Mouse (Mus musculus): Measurements from ENCODE around the gene Kcnq1.

The Kcnq1 gene

DNA sequence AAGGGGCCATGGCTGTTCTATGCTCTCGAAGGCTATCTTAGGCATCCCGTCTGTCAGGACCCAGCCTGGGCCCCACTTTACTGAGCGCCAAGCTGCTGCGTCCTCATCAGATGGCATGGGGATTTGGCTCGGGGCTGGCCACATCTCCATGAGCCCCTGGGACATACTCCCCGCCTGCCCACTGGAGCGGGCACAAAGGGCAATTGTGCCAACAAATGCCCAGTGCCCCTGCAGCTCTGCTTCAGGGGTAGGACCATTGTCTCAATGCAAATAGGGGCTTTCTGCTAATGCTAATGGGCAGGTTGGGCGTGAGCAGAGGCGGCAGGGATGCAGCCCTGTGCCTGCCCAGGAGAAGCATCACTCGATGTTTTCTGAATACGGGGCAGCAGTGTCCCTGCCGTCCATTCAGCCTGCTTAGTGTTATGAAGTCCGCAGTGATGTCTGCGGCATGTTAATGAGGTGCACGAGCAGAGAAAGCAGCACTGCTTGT, 91.8 kb downstream of the Kcnq1 start:
- Histone ChIP-seq H3K4me1 (replicated peaks; ENCODE audit: low read depth, low read length) (peaks cover 7% of the 10 kb centered on the region), H3K9me3 (ENCODE audit: low read length) (peaks cover 19% of the 10 kb centered on the region), H3K4me3 (replicated peaks; ENCODE audit: low read length) (no peak overlapping the region), H3K36me3 (ENCODE audit: insufficient read depth, low read length) (no peaks in the 10 kb centered on the region), H3K27me3 (ENCODE audit: insufficient read depth, low read length) (peaks cover 93% of the 10 kb centered on the region)
- TF ChIP-seq NANOG (IDR thresholded peaks at IDR 0.05; ENCODE audit: borderline replicate concordance, low read length) (no peak), POU5F1 (IDR thresholded peaks at IDR 0.05; ENCODE audit: borderline replicate concordance, low read length) (no peak), CTCF (conservative IDR thresholded peaks at IDR 0.05; ENCODE audit: low read length) (no peak)

DNA sequence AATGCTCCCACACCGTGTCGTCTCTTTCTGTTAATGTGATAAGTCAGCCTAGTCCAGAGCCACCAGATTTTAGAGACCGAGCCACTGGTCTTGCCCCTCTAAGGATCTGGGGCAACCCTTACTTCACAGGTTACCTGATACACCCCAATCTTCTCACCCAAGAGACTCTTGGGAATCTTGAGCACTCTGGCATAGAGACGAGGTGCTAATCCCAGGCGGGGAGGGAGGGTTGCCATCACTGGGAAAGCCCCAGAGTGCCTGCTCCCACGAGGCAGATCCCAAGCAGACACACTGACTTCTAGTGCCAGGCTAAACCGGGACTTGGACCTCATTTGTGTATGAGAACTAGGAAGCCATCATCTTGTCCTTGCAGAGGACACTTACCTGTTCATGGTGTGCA, 92.3 kb downstream of the Kcnq1 start:
- no peak for TF ChIP-seq CTCF (conservative IDR thresholded peaks at IDR 0.05; ENCODE audit: low read length)
- no peak for TF ChIP-seq NANOG (IDR thresholded peaks at IDR 0.05; ENCODE audit: borderline replicate concordance, low read length)
- no peak for TF ChIP-seq POU5F1 (IDR thresholded peaks at IDR 0.05; ENCODE audit: borderline replicate concordance, low read length)
- no peaks in the 10 kb centered on the region for H3K36me3 ChIP-seq (ENCODE audit: insufficient read depth, low read length)
- H3K9me3 ChIP-seq (ENCODE audit: low read length): peaks cover 19% of the 10 kb centered on the region

DNA sequence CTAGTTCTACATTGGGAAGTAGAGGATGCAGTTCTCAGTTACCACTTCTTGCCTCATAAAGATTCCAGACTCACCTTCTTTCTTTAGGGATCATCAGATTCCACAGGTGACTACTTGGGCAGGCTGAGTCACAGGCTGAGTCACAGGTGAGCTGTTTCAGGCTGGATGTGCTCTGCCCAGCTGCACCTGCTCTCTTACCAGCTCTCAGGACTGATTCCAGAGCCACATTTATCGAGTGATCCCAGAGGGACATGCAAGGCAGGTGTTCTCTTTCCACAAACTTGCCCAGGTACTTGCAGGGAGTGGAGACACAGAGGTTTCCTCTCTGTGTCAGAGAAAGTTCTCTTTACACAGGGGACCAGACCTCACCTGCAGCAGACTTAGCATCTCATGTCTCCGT, 95.1 kb downstream of the Kcnq1 start:
- H3K4me1 ChIP-seq (replicated peaks; ENCODE audit: low read depth, low read length): peaks cover 7% of the 10 kb centered on the region
- TF ChIP-seq POU5F1 (IDR thresholded peaks at IDR 0.05; ENCODE audit: borderline replicate concordance, low read length) (no peak), NANOG (IDR thresholded peaks at IDR 0.05; ENCODE audit: borderline replicate concordance, low read length) (no peak), CTCF (conservative IDR thresholded peaks at IDR 0.05; ENCODE audit: low read length) (no peak)
- peaks cover 65% of the 10 kb centered on the region for H3K27me3 ChIP-seq (ENCODE audit: insufficient read depth, low read length)
- no peaks in the 10 kb centered on the region for H3K36me3 ChIP-seq (ENCODE audit: insufficient read depth, low read length)
- H3K4me3 ChIP-seq (replicated peaks; ENCODE audit: low read length): no peak overlapping the region
- H3K9me3 ChIP-seq (ENCODE audit: low read length): peaks cover 8% of the 10 kb centered on the region; the same call in 1 of the 2 replicates

More for the DNA sequence above, 92.3 kb downstream of the Kcnq1 start:
- Histone ChIP-seq H3K27me3 (ENCODE audit: insufficient read depth, low read length) (peaks cover 89% of the 10 kb centered on the region), H3K4me1 (replicated peaks; ENCODE audit: low read depth, low read length) (peaks cover 7% of the 10 kb centered on the region), H3K4me3 (replicated peaks; ENCODE audit: low read length) (no peak overlapping the region)

DNA sequence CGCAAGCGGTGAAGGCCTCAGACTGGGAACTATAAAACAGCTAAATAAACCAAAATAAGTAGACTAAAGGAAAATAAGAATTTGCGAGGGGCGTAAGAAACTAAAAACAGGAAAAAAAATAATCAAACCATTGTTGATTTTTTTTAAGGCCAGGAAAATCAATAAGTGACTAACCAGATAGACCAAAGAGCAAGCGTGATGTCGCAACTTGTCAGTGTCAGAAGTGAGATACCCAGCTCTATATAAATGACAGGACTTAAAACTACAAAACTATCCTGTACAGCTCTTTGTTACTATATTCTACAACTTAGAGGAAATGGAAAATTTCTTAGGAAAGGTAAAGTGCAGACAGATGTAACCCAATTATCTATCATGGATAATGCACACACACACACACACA, 97.7 kb downstream of the Kcnq1 start:
- TF ChIP-seq NANOG (IDR thresholded peaks at IDR 0.05; ENCODE audit: borderline replicate concordance, low read length) (no peak), POU5F1 (IDR thresholded peaks at IDR 0.05; ENCODE audit: borderline replicate concordance, low read length) (no peak), CTCF (conservative IDR thresholded peaks at IDR 0.05; ENCODE audit: low read length) (no peak)
- Histone ChIP-seq H3K36me3 (ENCODE audit: insufficient read depth, low read length) (no peaks in the 10 kb centered on the region), H3K4me1 (replicated peaks; ENCODE audit: low read depth, low read length) (no peaks in the 10 kb centered on the region), H3K9me3 (ENCODE audit: low read length) (no peaks in the 10 kb centered on the region), H3K27me3 (ENCODE audit: insufficient read depth, low read length) (peaks cover 48% of the 10 kb centered on the region), H3K4me3 (replicated peaks; ENCODE audit: low read length) (no peak overlapping the region)

DNA sequence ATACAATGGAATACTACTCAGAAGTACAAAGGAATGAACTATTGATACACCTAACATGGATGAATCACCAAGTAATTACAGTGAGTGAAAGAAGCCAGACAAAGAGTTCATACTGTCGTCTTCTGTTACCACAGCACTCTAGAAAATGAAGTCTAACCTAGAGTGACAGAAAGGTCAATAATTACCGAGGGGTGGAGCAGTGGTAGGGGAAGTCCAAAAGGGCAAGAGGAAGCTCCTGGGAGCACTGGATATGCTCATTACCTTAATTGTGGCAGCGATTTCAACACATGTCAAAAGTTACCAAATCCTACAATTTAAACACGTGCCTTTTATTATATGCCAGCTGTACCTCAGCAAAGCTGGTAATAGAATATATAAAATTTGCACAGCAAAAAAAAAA, 100.9 kb downstream of the Kcnq1 start:
- Histone ChIP-seq H3K9me3 (ENCODE audit: low read length) (no peaks in the 10 kb centered on the region), H3K4me1 (replicated peaks; ENCODE audit: low read depth, low read length) (no peaks in the 10 kb centered on the region)
- TF ChIP-seq POU5F1 (IDR thresholded peaks at IDR 0.05; ENCODE audit: borderline replicate concordance, low read length): no peak
- no peak for TF ChIP-seq NANOG (IDR thresholded peaks at IDR 0.05; ENCODE audit: borderline replicate concordance, low read length)
- TF ChIP-seq CTCF (conservative IDR thresholded peaks at IDR 0.05; ENCODE audit: low read length): no peak

DNA sequence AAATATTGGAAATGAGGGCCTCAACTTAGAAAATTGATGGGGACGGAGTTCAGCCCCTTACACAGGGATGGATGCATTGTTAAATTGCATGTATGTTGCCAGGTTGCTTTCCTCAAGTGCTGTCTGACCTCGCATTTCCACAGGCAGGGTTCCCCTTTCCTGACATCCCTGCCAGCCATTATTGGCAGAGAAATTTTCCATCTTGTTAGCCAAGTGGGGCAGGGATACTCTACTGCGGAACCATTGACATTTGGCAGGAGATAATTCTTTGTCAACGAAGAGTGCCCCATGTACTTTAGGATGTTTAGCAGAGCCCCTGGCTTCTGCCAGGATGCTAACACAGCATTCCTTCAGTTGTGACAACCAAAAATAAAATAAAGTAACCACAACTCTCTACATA, 104.6 kb downstream of the Kcnq1 start:
- Histone ChIP-seq H3K9me3 (ENCODE audit: low read length) (peaks cover 1% of the 10 kb centered on the region; the same call in 1 of the 2 replicates), H3K4me1 (replicated peaks; ENCODE audit: low read depth, low read length) (no peaks in the 10 kb centered on the region), H3K4me3 (replicated peaks; ENCODE audit: low read length) (no peak overlapping the region), H3K27me3 (ENCODE audit: insufficient read depth, low read length) (peaks cover 24% of the 10 kb centered on the region), H3K36me3 (ENCODE audit: insufficient read depth, low read length) (no peaks in the 10 kb centered on the region)
- TF ChIP-seq POU5F1 (IDR thresholded peaks at IDR 0.05; ENCODE audit: borderline replicate concordance, low read length) (no peak), CTCF (conservative IDR thresholded peaks at IDR 0.05; ENCODE audit: low read length) (no peak), NANOG (IDR thresholded peaks at IDR 0.05; ENCODE audit: borderline replicate concordance, low read length) (no peak)

More for the DNA sequence above, 100.9 kb downstream of the Kcnq1 start:
- Histone ChIP-seq H3K27me3 (ENCODE audit: insufficient read depth, low read length) (peaks cover 28% of the 10 kb centered on the region), H3K4me3 (replicated peaks; ENCODE audit: low read length) (no peak overlapping the region), H3K36me3 (ENCODE audit: insufficient read depth, low read length) (no peaks in the 10 kb centered on the region)

DNA sequence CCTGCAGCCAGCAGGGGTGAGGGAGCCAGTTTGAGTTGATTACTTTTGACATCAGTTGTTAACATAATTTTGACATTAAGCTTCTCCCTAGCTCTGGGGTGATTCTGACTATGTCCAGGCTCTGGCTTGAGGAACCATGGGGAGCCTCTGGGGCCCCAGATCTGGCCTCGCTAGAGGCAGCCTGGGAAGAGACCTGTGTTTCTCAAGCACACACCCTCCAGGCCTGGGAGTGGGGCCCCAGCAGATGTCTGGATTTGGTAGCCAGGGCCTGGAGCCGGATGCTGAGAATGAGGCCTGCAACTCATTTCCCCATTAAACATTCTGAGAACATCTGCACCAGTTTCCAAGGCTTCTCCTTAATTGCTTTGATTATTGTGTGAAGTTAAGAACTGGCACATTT, 145.0 kb downstream of the Kcnq1 start:
- no peaks in the 10 kb centered on the region for H3K9me3 ChIP-seq (ENCODE audit: low read length)
- peaks cover 15% of the 10 kb centered on the region for H3K36me3 ChIP-seq (ENCODE audit: insufficient read depth, low read length)
- H3K4me1 ChIP-seq (replicated peaks; ENCODE audit: low read depth, low read length): peaks cover 16% of the 10 kb centered on the region
- TF ChIP-seq POU5F1 (IDR thresholded peaks at IDR 0.05; ENCODE audit: borderline replicate concordance, low read length) (no peak), CTCF (conservative IDR thresholded peaks at IDR 0.05; ENCODE audit: low read length) (no peak), NANOG (IDR thresholded peaks at IDR 0.05; ENCODE audit: borderline replicate concordance, low read length) (no peak)
- peaks cover 4% of the 10 kb centered on the region; the same call in 1 of the 2 replicates for H3K27me3 ChIP-seq (ENCODE audit: insufficient read depth, low read length)
- no peak overlapping the region for H3K4me3 ChIP-seq (replicated peaks; ENCODE audit: low read length)

DNA sequence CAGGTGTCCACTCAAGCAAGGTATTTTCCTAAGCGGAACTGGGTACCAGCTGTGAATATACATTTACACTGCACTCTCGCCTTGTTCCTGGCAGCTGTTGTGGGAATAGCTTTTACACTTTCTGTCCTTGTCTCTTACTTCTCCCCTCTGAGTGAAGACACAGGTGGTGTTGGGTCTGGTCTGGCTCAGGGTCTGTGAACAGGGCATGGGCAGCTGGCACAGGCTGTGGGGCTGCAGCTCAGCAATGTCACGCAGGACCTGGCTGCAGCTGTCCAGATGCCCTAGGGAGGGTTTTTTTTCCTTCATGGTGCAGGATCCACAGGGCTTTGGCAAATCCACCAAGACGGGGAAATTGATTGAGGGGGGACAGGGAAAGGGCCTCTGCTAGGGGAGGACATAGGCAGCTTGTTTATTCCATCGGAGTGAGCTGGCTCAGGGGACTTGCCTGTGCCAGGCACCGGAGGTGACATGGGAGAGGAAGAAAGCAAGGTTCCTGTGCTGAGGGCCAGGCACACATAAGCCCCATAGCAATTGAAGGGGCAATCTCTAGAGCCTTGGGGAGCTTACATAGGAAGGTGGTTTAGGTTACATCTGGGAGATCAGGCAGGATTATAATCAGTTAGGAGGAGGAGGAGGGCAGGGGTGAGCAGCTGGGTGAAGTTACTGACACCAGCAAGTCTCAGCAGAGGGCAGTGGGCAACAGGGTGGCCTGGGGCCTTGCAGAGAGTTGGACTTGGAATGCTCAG, 147.1 kb downstream of the Kcnq1 start:
- Histone ChIP-seq H3K4me1 (replicated peaks; ENCODE audit: low read depth, low read length) (peaks cover 16% of the 10 kb centered on the region), H3K36me3 (ENCODE audit: insufficient read depth, low read length) (peaks cover 22% of the 10 kb centered on the region), H3K9me3 (ENCODE audit: low read length) (no peaks in the 10 kb centered on the region), H3K27me3 (ENCODE audit: insufficient read depth, low read length) (peaks cover 4% of the 10 kb centered on the region; the same call in 1 of the 2 replicates), H3K4me3 (replicated peaks; ENCODE audit: low read length) (no peak overlapping the region)
- no peak for TF ChIP-seq NANOG (IDR thresholded peaks at IDR 0.05; ENCODE audit: borderline replicate concordance, low read length)
- TF ChIP-seq CTCF (conservative IDR thresholded peaks at IDR 0.05; ENCODE audit: low read length): no peak
- no peak for TF ChIP-seq POU5F1 (IDR thresholded peaks at IDR 0.05; ENCODE audit: borderline replicate concordance, low read length)
